Mouse (Mus musculus) neural tube, embryonic 10.5 days (tissue): ENCODE measurements around the gene Rpl26.
A peak's percentile ranks its signal among the peaks of the same experiment; 100 is the strongest.

Experiments used
- DNase-seq: peaks from one replicate; pipeline ENCODE4 v3.0.0-alpha.2; 2017; ENCODE audit warnings: low spot score; ENCODE audit errors: extremely low spot score

Rpl26 gene

DNA sequence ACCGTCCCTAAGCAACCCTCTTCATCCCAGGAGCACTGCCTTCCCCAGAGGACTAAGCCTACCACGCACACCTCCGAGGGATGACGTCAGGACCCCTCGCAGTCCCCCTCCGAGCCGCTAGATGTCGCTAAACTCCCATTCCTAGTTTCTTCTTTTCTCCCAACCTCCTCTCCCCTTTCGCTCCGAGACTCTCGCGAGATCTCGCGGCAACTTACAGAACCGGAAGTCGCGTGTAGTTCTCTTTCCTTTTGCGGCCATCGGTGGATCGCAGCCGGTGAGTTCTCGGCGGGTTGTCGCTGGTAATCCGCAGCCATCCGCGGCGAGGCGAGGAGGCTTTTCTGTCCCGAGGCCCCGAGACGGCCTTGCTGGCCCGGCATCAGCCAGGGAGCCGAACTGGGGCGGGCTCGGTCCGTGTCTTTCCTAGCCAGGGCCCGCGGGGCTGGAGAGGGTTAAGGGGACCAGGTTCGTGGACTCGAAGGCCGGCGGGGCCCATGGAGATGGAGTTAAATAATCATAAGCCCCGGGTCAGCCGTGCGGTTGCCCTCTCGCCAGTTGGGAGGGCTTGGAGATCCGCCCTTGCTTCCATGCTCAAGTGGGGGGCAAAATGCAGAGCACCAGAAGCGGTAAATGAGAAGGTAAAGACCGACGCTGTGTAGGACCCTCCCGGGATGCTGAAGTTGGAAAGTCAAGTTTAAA is at the start of gene Rpl26:
Rpl26 (plus strand) TSS at position 233 of the 696 bp plus-strand sequence.
- DNase-seq: peak; percentile 100

DNA sequence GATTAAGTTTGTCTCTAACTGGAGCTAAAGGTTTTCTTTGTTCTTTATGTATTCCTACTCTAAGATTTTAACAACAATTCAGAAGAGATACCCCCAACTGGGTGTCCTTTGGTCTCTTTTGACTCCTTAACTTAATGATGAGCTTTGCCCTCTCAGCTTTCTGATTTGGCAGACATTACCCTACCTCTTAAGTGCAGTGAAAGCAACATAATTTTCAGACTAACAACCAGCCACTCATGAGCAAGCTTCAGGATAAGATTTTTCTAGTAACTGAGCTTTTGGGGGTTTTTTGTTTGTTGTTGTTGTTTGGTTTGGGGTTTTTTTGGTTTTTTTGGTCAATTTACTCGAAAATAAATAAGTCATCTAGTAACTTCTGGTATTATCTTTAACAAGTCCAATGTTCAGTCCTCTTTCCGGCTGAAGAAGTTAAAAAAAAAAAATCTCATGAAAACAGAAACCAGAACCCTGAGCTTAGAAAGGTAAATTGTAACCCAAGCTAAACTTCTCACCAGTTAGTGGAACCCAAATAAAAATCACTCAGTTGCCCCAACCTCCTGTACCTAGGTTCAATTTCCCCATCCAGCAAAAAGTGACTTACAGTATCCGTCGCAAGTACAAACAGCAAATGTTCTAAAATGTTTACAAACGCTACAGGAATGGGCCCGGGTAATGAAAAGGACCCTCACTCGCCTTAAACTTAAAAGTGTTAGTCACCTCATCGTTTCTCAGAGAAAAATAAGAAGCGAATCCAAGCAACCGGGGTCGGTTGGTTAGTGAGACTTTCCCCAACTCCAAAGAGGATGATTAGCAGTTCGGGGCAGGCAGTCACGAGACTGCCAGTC is 49.5 kb upstream of the Rpl26 start:
- DNase-seq: no peak

DNA sequence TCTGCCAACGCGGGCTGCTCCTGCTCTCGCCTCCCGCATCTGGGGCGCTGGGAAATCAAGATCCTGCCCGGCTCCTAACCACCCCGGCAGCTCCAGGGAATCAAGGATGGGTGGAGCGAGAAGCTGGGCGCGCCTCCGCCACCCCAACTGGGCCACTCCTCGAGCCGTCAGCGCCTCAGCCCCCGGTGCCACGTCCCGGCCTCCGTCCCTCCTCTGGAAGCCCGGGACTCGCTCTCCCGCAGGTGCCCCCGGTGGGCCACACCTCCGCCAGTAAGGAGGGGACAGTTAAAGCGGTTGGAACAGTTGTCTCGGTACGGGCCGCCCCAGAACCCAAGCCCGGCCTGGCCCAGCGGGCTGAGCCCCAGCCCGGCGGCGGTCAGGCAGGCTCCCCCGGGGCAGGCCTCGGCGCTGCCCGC is 48.9 kb upstream of the Rpl26 start:
- DNase-seq: no peak

DNA sequence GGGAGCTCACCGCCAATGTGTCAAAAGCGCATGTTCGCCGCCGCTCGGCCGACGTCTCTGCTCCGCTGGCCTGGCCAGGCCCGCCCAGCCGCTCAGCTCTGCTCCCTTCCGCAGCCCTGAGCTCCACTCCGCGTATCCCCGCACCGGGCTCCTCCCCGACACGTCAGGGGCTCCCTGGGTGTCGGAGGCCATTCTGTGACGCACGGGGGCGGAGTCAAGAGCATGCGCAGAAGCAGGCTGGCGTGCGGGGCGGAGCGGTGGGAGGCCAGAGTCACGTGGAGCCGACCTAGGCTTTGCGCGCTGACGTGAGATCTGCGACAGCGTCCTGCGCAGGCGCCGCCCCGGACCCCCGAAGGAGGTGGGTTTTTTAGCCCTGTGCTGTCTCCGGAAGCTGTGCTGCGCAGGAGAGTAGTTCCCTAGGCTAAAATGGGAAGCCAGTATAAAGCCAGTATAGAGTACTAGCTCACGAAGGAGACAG is 48.4 kb upstream of the Rpl26 start:
- DNase-seq: peak; percentile 100

DNA sequence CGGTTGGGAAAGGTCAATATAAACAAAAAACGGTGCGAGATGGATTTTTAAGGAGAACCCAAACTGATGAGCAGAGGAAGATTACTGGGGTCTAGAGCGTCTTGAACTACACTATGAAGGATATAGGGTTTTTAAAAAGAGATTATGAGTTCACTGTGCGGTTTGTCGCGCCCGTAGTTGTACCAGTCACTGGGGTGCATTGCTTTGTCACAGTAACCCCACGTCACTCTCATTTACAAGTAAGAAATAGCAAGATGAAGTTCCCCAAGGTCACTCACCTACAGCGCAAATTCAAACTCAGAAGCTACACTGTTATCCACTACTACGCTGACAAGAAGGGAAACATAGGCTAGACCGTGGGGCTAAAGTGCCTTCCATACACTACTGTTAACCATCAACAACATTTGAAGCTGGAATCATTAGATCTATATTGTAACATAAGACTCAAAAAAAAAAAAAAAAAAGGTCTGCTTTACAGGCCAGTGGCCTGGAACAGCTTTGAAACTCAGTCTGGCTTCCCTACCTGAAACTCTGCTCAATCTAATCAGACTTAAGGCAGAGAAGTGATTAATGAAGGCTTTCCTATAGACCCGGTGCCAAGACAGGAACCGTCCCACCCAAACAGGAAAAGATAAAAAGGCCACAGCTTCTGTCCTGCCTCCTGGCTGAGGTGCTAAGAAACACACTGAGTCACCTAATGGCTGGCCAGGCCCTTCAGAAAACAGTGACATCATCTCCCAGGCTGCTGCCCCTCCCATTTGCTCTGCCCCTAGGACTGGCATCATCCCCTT is 47.6 kb upstream of the Rpl26 start:
- no peak for DNase-seq

DNA sequence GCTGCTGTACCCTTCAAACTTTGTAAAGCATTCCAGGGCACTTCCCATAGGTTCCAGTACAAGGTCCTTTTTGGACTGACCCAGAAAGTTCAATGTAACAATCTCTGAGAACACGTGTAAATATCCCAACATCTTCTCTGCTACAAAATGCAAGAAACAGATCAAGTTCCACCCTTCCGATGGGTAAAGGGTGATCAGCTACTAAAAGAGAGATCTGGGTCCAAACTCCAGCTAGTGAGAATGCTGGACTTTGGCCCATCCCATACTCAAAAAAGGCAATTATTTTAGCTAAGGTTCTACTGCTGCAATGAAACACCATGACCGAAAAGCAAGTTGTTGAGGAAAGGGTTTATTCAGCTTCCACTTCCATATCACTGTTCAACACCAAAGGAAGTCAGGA is 46.8 kb upstream of the Rpl26 start:
- DNase-seq: no peak

DNA sequence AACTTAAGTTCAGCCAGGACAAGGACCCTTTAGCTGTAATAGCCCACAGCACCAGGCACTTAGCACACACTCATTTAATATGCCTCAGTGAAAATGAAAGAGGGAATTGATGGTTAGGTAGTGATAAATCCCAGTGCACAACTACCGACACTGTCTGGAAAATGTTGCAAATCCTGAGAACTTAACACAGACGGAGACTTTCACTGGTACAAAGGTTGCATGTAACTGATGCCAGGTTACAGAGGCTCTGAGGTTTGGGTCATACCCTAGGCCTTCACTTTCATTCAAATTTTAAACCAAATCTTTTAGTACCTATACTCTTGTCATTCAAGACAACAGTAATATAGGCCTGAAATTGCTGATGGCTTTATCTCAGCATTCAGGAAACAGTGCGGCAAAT is 44.1 kb upstream of the Rpl26 start:
- no peak for DNase-seq

DNA sequence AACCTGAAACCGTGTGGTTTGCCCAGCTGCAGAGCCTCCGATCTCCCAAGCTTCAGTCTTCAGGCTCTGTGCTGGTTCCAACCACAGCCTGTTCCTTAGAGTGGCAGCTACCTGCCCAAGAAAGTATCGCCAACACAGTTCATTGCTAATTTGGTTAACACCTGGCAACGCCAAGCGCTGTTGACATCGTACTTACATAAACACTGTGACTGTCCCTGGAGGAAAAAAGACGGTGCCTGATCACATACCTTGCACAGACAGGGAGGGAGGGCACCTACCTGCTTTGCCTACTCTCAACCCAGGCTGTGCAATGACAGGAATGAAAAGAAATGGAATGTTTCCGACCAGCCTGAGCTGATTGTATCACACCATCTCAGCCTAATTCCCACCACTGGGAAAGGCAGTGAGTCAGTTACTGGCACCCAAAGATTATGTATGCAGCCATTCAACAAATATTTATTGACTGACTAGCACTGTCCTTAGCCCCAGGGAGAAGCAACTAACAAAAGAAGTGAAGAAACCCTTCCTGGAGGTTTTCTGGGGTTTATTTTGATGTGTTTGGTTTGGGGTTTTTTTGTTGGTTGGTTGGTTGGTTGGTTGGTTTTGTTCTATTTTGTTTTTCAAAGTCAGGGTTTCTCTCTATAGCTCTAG is 41.3 kb upstream of the Rpl26 start:
- DNase-seq: no peak

DNA sequence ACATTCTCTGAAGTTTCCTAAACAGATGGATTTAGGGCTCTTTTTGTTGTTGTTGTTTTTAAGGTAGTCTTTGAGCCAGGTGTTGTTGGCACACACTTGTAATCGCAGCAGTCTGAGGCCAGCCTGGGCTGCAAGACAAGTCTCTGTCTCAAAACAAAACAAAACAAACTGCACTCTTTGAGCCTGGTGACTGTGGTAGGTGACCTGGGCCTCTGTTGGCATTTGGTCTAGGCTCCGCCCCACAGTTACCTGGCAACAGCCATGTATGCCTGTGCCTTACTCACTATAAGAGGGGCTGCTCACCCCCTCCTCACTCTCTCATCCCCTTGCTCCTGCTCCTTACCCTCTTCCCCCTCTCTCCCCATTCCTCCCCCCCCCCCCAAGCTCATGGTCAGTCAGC is 39.1 kb upstream of the Rpl26 start:
- DNase-seq: no peak

DNA sequence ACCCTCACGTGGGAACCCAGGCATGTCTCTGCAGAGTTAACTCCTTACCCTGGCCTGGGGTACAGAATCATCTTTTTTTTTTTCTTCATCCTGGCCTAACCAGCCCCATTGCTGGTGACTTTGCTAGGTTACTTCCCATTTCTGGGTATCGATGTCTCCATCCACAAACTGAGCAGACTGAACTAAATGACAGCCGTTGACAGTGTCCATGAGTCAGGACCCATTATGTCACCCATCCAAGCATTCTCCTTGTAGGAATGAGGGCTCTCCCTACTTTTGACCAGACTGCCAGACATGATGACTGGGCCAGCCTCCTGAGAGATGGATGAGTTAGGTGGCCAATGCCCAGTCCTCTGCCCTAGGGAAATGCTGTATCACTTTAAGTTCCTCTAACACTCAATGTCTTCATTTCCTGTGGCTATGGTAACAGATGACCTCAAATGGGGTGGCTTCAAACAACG is 37.7 kb upstream of the Rpl26 start:
- no peak for DNase-seq

DNA sequence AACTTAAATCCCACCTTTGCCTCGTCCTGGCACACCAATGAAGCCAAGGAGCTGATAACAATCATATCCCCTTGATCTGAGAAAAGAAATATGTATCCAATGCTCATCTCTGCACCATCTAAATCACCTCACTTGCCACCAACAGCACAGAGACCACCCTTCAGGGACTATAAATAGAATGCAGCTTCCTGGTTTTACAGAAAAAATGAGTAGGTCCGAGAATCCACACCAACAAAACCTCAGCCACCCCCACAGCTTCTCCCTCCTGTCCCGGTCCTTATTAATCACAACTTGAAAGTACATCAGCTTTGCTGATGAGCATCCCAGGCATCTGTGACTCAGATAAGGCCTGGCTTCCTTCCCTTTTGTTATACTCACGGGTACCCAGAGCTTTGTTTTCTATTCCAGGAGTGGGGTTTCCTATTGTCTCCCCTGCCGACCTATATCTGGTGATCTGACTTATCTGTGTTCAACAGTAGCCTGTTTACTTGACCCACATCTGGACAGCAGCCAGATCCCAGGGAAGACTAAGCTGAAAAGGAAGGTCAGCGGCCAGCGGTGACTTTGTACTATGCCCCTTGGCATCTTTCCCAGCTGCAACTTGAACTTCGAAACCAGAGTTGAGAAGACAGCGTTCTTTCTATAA is 36.7 kb upstream of the Rpl26 start:
- DNase-seq: no peak

DNA sequence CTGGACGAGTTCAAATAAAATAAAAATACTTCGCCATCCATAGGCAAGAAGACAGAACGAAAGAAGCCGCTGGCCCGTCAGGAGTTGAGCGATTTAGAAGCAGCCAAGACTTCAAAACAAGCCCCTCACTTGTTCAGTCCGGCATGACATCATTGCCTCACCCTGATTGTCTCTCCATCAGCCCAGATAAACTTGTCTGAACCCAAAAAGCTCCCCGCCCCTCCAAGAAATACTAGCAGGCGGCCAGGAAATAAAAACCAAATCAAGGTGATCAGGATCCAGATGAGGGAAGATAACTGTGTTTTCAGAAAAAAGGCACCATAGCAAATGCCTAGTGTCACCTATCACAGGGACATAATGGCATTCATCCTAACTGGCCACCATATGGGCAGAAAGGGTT is 30.1 kb upstream of the Rpl26 start:
- DNase-seq: no peak

DNA sequence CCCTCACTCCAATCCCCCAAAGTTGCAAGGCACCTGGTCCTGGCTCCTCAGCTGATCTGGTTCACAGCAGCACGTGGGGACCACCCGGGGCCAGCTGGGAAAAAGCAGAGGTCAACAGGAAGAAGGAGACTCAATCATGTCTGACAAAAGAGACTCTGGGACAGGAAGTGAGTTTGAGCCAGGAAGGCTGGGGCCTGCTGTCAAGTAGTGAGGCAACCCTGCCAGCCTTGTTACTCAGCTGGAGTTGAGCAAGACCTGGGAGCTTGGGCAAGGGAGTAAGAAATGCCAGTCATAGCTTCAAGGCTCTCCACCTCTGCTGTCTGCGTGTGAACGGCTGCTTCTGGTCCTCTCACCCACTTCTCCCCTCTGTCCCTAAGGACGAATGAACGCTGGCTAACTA is 29.6 kb upstream of the Rpl26 start, which contains the start of gene Ndel1:
Ndel1 (minus strand) TSS at position 111 of the 400 bp plus-strand sequence.
- no peak for DNase-seq

DNA sequence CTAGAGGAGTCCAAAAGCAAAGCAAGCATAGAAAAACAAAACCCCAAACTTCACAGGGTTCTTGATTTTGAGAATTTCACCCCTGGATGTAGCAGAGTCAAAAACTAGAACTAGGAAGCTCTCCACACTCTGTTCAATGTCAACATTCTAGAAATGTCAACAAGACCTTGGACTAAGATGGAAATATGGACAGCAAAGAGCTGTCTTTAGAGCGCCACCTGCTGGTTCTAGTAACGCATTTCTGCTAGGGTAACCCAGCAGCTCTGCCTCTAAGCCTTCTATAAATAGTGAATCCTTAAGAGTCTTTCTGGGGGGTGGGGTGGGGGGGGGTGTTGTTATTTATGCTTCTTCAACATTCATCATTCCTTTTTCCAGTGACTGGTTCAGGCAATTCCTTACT is 26.5 kb upstream of the Rpl26 start:
- peak; percentile 58 for DNase-seq

DNA sequence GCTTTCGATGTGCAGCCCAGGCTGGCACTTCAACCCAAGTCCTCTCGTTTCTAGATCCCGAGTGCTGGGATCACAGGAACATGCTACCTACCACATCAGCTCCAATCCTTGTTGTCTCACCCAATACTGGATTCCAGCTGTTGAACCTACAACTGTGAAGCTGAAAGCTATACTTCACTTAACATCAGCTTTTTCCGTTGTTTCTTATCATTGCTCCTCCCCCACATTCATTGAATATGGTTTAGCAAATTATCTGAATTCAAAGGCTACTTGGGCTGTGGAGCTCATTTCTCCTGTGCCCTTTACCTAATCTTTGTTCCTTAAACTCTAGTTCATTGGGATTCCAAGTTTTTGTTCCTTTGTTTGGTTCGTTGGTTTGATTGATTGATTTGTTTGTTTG is 22.6 kb upstream of the Rpl26 start:
- no peak for DNase-seq

DNA sequence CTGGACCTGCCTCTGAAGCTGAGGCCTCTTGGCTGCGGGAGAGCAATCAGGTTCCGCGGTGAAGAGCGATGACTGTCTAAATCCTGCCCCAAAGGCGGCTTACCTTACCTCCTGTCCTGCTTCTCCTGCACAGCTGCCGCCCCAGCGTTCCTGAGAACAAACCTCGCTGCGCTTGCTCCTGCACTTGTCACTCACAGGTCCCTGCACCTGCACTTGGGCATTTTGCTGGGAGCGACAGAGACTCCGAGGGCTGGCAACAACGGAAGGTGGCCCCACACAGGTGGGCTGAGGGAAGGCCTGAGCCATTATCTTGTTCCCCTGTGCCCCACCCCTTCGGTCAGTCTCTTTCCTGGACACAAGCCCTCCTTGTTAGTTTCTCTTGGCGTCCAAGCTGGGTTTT is 19.3 kb upstream of the Rpl26 start:
- DNase-seq: no peak

DNA sequence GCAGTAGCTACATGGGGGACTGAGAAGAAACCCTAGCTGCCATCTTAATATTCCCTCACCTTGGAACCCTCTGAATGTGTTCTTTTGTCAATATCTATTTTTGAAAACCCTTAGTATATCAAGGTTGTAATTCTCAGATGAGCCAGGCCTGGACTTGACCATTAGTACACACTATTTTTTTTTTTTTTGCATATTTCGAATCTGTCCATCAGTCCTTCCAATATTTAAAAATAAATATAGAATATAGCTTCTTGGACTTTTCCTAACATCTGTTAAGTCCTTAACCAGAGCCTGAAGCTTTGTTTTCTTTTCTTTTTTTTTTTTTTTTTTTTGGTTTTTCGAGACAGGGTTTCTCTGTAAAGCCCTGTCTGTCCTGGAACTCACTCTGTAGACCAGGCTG is 17.5 kb upstream of the Rpl26 start:
- DNase-seq: no peak

DNA sequence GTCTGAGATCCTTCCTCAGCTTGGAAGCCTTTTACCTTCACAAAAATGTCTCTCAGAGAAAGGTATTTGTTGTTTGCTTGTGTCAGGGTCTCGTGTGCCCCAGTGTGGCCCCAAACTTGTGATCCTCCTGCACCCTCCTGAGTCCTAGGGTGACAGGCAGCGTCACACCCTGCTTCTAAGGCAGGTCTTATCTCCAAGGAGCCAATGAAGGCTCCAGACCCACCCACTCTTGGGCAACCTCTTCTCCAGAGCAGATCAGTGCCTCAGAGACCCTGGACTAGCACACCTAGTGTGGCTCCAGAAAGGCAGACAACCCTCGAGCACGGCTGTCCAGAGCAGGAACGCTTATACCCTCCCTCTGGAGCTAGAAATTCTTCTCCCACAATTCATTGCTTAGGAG is 17.0 kb upstream of the Rpl26 start:
- no peak for DNase-seq

DNA sequence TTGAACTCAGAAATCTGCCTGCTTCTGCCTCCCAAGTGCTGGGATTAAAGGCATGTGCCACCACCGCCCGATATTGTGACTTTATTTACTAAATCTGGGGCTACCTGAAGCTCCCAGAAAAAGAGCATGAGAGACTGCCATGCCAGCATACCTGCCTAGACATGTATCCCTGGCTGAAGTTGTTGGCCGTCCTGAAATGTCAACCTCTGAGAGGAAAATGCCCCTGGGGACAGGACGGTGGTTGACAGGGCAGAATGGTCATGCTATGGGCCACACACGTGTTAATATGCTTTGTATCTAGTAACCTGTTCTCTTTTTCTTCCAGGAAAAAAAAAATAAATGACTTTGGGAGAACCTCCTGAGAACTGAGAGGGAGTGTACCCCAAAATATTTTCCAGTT is 15.3 kb upstream of the Rpl26 start:
- DNase-seq: no peak

DNA sequence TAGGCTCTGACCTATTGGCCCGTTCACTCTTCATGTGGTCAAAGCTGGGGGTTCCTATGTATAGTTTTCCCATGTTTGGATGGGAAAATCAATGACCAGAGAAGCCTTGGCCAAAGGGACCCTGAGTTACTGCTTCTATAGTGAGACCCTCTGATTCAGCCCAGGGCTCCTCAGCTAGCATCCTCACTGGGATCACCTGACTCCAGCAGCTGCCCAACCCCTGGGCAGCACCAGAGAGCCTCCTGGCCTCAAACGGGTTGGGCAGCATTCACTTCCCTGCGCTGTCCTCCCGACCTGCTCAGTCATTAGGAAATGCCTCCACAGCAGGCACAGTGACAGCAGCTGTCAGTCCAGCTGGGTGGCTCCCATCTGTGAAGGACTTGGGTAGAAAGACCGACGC is 13.1 kb upstream of the Rpl26 start, which contains the start of gene Rnf222:
Rnf222 (plus strand) TSS at position 301 of the 400 bp plus-strand sequence.
- no peak for DNase-seq

DNA sequence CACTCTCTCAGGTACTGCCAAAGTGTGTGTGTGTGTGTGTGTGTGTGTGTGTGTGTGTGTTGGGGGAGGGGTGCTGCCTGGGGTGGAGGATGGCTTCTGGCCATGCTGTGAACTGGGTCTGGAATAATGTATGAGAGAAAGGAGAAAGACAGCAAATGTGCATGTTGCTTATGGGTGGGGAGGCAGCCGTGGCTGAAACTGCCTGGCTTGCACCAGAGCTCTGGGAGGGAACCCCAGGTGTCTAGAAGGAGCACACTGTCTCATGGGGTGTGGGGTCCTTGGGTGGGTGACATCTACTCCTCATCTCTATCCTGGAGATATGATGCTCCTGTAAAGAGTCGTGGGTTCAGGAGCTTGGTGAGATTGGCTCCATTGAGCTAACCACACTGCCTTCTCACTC is 12.7 kb upstream of the Rpl26 start:
- no peak for DNase-seq
